Mouse (Mus musculus): Measurements from ENCODE around the gene Psmb5.
A peak's percentile ranks its signal among the peaks of the same experiment; 100 is the strongest.
"Not testable (repeated sequence)": the region's sequence is repeated elsewhere in the genome, so short reads cannot be mapped to it uniquely, and the experiment has no call there.

Gene Psmb5

DNA sequence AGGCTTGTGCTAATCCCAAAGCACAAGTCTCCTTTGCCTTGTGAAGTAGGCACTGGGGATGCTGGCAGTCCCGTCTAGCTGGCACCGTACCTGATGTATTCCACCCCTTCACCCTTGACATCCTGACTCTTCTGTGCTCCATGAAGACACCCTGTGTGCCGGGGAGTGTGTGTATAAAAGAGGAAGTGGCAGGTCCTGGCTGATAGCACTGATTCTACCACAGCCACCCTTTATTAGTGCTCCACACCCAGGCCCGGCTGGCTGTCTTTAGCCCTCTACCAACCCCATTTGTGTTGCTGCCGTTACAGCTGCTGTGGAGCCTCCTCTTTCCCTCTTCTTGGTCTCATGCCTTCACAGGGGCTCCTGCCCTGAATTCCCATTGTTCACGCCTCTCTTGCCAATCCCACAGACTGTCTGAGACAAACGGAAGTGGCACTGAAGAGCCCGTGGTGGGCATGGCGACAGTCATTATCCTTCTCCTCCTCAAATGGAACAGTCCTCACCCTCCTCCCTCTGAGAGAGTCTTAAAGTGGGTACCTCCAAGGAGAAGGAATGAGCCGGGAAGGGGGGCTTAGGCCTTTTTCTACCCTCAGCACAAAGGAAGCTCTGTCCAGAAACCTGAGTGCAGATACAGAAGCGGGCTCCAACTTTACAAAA lies 12.9 kb upstream of the Psmb5 start:
- no peak for DNase-seq

DNA sequence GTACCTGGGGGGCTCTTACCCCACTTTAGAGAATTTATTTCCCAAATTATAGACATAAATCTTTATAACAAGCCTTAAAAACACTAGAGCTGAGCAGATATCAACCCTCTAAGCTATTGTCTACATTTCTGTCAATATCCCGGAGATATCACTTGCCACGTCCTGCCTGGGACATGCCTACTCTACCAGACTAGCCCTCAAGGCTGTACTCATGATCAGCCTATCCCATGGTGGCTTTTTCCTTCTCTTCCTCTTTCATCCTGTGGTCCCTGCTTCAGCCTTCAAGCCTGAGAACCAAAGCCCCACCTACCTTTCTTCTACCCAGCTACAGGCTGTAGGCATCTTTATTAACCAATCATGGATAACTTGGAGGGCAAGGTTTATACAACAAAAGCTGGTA lies 12.0 kb upstream of the Psmb5 start:
- DNase-seq, result no peak

DNA sequence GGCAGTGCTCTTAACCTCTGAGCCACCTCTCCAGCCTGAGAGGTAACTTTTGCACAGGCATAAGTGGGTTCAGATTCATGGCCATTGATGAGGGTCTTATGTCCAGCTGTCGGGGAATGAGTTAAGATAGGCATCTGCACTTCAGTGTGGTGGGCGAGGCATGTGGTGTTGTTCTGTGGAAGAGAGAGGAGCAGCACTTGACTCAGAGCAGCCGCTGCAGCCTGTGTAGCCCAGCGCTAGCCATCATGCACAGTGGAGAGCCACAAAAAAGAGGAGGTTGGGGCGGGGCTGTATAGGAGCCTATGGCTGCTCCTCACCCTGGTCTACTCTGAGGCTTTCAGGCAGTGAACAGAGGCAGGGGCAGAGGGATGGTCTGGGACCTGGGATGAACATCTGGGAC lies 10.3 kb upstream of the Psmb5 start:
- no peak for DNase-seq

DNA sequence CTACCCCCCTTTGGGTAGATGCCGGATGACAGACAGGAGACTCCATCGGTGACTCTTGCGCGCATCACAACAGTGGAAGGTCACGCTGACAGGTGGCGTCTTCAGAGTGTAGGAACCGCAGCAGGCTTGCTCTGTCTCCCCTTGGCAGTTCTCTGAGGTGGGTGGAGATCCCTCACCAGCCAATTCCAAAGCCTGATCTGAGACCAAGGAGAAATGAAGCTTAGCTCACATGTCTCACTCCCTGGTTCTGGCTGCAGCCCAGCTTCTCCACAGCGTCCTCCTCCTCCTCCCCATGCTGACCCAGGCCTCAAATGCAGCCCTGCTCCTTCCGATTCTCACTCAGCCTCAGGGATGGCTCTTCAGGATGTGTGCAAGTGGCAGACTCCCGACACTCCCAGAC lies 7.2 kb upstream of the Psmb5 start:
- DNase-seq, result no peak

DNA sequence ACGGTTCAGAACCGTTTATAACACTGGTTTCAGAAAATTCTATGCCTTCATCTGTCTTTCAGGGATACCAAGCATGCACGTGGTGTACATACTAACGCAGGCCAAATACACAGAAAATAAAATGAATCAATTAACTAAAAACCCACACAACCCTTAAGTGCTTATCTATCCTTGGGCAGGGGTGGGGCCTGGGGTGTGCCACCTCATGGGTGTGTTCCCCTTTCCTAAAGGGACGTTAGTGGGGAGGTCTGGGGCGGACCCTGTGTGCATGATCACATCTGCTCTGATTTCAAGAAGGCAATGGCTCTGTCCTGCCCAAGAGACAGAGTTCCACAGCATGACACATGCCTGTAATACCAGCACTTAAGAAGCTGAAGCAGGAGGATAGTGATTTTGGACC lies 5.5 kb upstream of the Psmb5 start:
- no peak for DNase-seq

DNA sequence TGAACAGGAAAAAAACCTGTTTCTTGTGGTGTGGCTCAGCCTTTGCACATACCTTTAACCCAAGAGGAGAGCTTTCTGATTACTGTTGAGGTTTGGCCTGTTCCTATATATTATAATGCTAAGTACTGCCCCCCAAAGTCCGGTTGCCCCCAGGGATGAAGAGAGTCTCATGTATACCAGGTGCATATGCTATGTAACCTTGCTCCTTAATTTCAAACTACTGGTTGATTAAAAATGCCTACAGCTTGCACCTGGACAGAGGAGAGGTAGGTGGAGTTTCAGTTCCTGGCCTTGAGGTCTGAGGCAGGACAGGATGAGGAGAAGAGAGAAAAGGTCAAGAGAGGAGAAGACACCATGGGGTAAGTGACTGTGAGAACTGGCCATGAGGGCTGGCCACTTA lies 3.3 kb upstream of the Psmb5 start, which contains the start of gene Psmb11:
Psmb11 (plus strand) TSS at position 301 of the 400 bp plus-strand sequence.
- DNase-seq, result no peak

DNA sequence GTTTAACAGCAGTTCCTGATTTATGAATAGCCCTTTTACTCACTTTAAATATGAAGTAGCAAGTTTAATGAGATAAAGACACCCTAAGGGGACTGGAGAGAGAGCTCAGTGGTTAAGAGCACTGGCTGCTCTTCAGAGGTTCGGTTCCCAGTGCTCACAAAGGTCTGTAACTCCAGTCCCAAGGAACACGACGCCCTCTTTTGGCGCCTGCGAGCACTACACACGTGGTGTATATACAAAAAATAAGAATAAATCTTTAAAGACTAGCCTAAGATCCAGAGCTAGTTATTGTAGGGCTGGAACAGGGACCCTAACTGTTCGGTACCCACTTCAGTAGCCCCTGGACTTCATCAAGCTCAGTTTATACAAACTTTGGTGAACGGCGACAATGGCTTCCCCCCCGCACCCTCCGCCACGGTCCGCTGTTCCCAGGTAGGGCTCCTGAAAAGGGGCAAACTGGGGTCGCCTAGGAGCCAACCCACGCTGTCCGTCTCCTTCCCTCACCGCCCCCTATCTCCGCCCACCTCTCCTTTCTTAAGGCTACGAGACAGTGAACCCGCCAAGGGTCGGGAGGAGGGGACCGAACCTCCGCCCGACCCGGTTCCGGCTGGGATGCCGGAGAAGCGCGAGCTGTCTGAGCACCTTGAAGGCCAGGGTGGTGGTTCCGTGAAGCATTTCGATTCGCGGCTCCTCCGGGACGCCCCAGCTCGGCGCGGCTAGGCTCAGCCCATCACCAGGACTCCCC lies 498 bp downstream of the Psmb5 start:
- DNase-seq, result no peak

DNA sequence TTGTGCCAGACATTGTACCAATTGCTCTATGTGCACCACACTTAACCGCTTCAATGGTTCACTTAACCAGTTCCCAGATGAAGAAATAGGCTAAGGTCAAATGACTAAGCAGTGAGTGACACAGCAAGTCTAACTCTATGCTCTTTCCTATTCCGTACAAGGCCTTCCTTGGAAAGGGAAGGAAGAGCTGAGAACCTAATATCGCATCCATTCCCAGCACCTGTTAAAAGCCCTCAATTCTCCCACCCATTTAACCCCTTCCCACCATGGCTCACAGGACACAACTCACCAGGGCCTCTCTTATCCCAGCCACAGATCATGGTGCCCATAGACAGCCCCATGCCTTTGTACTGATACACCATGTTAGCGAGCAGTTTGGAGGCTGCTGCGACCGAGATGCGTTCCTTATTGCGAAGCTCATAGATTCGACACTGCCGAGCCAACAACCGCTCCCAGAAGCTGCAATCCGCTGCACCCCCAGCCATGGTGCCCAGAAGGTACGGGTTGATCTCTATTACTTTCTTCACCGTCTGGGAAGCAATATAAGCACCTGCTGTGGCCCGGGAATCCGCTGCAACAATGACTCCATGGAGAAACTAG lies 1.5 kb downstream of the Psmb5 start:
- DNase-seq, result no peak

DNA sequence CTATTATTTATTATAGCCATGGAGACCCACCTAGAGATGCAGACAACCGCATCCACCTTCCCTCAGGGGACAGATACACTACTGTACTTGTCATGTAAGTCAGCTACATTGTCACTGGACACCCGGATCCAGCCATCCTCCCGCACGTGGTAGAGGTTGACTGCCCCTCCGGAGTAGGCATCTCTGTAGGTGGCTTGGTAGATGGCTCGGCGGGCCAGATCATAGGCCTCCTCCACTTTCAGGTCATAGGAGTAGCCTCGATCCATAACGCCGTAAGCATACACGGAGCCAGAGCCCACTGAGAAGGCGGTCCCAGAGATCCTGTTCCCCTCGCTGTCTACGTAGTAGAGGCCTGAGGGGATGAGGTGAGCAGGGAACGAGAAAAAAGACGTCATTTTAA lies 3.7 kb downstream of the Psmb5 start:
- not testable (repeated sequence) for DNase-seq

DNA sequence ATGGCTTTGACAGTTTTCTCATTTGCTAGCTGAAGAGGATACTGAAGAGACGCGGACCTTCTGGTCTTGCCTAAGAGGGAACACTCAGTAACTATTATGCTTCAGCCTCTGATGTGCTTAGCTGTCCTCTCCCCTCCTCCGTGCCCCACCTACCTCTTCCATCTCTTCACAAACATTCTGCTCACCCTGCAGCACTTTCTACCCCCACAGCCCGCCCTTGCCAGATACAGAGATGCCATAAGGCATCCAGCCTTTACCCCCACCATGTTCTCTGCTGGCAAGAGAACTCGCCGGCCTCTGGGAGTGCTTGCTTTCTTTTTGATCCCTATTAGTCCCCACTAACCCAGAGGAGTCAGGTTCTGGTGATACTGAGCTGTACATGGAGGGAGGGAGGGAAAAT lies 7.2 kb downstream of the Psmb5 start:
- DNase-seq, result no peak

DNA sequence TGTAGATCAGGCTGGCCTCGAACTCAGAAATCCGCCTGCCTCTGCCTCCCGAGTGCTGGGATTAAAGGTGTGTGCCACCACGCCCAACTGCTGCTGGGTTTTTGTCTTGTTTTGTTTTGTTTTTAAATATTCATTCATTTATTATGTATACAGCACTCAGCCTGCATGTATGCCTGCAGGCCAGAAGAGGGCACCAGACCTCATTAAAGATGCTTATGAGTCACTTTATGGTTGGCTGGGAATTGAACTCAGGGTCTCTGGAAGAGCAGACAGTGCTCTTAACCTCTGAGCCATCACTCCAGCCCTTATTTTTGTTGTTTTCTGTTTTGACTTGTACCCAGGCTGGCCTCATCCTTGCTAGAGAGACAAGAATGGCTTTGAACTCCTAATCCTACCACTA lies 7.9 kb downstream of the Psmb5 start:
- no peak for DNase-seq

DNA sequence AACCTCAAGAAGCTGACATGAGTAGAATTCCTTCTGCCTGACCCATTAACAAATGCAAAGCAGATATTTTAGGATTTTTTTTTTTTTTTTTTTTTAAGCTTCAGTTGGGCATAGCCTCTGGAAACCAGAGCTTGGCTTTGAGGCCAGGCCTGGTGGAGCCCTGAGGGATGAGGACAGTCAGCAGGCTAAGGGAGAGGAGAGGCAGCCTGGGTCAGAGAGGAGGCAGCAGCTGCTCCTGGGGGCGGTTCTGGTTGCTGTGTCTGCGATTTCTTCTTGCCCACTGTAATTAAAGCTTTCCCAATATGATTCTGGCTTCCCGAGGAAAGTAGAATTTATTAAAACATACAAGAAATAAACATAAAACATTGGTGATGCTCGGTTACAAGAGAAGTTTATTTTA lies 8.6 kb downstream of the Psmb5 start:
- DNase-seq, result no peak

DNA sequence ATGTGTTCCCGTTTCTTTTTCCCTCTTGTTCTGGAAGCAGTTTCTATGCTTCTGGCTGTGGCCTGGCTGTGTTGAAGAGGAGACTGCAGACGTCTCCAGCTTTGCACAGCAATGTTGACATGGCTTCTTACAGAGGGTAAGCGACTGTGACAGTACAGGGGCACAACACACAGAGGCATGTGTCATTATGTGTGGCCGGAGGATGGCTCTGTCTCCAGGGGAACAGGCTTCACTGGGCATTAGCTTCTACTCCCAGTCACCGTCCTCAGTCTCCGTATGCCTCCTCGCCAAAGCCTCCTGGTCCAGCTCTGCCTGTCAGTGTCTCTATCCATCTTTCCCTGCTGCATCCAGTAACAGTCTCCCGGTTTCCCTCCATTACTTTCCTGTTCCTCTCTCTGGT lies 10.6 kb downstream of the Psmb5 start:
- no peak for DNase-seq

DNA sequence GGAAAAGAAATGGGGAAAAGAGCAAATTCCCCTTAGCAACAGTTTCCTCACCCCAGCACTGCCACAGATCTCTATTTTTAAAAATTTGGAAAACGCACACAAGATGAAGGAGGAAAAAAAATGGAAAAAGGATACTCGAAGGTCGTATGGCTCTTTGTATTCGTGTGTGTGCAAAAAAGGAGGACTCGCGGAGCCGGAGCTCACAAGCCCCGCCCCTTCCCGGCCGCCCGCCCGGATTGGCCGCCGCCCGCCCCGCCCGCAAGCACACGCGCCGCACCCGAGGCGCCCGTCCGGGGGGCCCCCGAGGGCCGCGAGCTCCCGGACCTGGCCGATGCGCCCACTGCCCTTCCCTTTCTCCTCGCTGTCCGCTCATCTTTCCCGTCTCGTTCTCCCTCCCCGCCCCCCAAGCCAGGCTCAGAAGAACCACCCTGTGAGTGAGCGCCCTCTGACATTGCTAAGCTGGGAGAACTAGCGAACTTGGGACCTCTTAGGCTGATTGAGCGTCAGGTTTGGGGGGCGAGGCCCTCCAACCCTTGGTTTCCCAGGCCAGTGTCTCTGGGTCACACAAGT lies 12.0 kb downstream of the Psmb5 start, which contains the start of gene 4931414P19Rik:
4931414P19Rik (minus strand) TSS at position 242 of the 570 bp plus-strand sequence.
- peak; percentile 84 for DNase-seq

DNA sequence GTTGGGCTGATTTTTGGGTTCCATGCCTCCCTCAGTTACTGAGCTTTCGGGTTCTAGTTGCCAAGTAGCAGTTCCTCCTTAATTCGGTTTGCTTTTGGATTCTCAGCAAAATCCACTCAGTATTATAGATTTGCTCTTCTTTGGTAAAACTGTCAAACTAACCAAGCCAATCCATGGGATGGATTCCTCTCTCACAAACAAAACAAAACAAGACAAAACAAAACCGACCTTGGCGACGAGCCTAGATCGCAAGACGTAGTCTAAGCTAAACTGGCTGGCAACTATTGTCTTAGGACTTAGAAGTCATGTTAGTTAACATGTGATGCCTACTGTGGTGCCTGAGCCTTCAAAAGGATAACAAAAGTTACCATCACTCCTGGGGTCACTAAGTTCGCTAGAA lies 14.1 kb downstream of the Psmb5 start:
- DNase-seq, result no peak

DNA sequence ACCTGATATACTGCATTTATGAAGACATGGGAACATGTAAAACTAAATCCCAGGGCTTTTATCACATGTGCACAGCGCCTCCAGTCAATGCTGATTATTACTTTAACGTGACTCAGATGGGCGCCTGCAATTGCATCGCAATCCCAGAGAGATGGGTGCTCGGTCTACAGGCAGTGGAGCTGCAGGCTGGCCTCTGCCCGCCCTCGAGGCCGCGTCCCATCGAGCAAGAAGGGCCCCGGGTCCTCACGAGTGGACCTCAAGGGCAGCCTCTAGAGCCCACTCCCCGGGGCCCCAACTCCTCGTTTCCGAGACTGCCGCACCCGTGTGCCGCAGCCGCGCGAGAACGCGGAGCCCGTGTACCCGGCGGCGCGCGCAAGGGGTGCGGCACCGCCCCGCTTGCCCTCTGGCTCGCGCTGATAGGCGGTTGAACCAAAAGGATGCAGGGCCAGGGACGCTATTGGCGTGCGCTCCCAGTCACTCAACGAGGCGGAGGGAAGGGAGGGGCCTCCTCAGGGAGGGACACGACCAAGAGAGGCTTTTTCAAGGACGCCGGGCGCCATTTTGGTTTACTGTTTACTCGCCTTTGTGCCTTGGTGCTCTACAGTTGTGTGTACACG lies 14.7 kb downstream of the Psmb5 start:
- peak; percentile 93 for DNase-seq

DNA sequence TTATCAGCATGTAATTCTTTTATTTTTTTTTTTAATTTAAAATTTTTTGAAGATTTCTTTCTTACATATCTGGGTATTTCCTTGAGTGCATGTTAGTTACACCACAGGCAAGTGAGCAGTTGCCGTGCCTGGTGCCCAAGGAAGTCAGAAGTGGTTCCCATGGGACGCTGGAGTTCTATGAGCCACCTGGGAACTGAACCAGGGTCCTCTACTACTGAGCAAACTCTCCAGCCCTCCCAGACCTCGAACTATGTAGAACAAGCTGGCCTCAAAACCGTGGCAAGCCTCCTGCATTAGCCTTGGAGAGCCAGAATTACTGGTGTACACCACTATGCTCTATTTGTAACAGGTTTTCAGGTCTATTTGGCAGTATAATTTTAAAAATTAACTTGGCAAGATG lies 15.2 kb downstream of the Psmb5 start:
- DNase-seq, result no peak

DNA sequence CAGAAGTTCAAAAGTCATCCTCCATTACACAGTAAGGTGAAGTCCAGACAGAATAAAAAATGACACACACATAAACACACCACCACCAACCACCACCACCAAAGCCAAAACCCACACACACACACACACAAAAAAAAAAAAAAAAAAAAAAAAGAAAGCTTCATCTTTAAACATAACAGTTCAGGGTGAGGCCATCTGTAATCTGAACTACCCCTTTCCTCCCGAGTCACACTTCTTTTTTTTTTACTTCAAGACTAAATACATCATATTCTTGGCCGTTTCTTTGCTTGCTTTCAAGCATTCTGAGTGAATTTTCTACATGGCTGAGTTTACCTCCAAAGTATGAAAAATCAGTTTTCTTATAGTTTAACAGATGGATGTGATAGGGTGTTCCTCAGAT lies 16.2 kb downstream of the Psmb5 start:
- no peak for DNase-seq

DNA sequence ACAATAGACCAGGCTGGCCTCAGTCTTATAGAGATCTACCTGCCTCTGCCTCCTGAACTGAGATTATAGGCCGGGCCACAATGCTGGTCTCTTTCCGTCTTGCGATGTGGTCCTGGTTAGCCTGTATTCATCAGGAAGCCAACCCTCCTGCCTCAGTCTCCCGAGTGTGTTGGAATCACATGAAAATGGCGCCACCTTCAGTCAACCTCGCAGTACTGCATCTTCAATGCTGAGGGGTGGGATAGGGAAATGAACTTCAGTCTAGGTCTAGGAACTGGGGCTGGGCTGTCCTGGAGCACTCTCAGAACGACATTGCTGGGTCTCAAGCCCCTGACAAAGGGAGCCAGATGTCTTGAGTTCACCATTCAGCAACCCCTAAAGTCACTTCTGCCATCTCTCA lies 20.7 kb downstream of the Psmb5 start:
- no peak for DNase-seq

DNA sequence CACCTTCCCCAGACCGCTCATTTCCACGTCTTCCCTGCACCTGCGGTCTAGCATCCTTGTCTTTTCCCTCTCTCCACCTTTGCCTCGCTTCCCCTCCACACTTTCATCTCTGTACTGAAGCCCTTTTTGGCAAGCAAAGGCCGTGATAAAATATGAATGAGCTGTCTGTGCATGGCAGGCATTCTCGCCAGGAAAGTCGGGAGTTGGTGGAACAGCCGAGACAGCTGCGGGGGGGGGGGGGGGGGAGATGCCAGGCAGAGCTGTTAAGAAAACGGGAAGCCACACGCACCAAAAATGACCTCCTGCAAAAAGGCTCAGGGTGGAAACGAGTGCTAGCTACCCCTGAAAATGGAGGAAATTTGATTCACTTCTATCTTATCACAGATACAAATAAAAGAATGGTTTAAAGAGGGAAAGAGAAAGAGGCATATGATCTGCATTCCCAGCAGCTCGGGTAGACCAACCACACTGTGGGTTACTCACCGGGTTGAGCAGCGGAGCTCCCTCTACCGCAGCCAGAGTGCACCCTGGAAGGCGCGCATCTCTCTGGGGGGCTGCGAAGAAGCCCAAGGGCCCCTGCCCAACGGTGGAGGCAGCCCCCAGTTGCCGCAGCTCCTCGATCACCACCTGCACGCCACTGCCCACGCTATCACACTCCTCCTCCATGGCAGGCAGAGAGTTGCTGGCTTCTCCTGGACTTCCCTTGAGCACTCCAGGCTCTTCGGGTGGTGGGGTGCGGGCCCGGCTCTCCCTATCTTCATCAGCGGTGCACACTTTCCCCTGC lies 23.0 kb downstream of the Psmb5 start:
- no peak for DNase-seq

DNA sequence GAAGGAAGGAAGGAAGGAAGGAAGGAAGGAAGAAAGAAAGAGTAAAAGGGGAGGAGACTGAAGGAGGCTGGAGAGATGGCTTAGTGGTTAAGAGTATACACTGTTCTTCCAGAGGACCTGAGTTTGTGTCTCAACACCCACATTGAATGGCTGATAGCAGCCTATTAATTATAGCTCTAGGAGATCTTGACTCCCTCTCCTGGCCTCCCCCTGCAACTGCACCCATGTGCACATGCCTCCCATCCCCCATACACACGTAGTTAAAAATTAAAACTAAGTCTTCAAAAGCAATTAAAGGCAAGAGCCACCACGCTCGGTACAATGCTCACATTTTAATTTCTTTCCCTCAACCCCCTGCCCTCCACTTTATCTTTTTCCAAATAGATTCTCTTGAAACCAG lies 23.8 kb downstream of the Psmb5 start:
- no peak for DNase-seq

DNA sequence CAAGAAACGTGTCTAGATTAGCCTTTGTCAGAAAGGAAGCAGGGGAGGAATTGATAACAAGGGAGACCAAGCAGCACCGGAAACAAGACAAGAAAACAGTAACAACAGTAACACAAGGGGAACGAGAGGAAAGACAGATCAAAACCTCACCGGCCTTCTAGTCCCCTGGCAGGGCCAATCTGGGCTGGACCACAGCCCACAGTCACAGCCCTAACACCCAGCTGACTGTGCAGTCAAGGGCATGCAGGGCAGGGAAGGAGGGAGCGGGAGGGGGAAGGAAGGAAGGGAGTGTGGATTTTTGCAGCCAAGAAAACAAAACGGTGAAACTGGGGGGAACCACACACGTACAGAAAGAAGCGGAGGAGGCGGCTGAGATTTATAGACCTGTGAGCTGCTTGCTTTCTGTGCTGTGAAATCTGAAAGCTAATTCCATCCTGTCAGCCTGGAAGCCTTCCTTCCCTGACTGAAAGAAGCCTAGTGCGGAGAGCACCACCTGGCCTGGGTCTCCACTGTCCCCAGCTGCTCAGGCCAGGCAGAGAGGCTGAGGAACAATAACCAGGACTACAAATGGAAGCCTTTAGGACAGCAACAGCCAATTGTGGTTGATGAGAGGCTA lies 25.4 kb downstream of the Psmb5 start:
- no peak for DNase-seq

Measured in right cerebral cortex, postnatal 4 days (tissue).